Comparison of ENCODE assay signal across 10 mouse cellular contexts in the genomic region with DNA sequence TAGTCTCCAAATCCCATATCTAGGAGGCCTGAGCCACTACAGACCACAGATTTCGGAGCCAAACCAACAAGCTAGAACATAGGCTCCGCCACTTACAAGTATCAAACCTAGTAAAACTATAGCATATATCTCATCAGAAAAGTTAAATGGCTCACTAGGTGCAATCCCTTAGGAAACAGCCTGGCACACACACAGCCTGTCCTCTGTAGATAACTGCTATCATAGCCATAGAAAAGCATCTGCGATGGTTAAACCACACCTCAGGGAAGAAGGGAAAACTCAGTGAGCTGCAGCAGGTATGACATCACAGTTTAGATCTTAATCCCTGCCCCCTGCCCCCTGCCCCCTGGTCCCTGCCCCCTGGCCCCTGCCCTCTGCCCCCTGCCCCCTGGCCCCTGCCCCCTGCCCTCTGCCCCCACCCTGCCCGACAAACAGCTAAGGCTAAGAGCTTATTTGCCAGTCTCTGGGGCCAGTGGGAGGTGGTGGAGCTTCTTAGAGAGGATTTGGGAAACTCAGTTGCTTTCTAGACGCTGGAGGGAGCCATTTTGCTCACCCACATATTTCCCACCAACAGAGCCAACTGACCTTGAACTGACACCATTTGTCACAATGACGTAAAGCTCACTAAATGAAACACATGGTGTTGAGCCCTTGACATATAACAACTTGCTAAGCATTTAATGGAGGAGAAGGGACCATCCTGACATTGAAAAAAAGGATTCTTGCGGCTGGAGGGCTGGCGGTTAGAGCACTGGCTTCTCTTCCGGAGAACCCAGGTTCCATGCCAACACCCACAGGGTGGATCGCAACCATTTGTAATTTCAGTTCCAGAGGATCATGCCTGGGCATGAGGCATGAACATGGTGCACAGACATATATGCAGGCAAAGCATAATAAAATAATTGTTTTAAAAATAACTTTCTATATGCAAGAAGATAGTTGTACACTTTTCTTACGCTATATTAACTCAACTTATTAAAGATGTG. TPM values are rescaled to one million over a fixed set of nuclear protein-coding genes. Genes with fewer than 3 reads are reported as not detected.
A peak's percentile ranks its signal among the peaks of the same experiment; 100 is the strongest.
DNase-seq lines count a peak whose midpoint lies in the region; ATAC-seq and TF ChIP-seq lines count a peak whose summit lies in the region.
"Had no signal": no experiment of that assay in that cellular context is flagged by ENCODE, and none has a peak within 500 bp of the region (broad histone marks: within the 10 kb centered on the region; RNA-seq: fewer than 3 reads in every experiment).

No protein-coding gene starts in this region.

- H3K27me3 ChIP-seq in kidney, embryonic 16.5 days (ENCODE audit: insufficient read depth, low read length): no peaks in the 10 kb centered on the region
- no peaks in the 10 kb centered on the region for H3K27me3 ChIP-seq in liver, postnatal 0 days (ENCODE audit: insufficient read depth, low read length)
- H3K27me3 ChIP-seq: forebrain, embryonic 15.5 days had no signal

- ATAC-seq in kidney, embryonic 16.5 days (ENCODE audit: low FRiP score, low TSS enrichment): no peak
- ATAC-seq in common myeloid progenitor, adult 5-6 weeks (replicated peaks; ENCODE audit: low read depth, poor library complexity, severe bottlenecking): 0 out of 2 replicates have a peak, but pooled peaks have one; percentile 25
- peak; percentile 80 for ATAC-seq in liver, postnatal 0 days
- ATAC-seq: forebrain, embryonic 15.5 days had no signal

- no peak overlapping the region for H3K4me3 ChIP-seq in kidney, embryonic 16.5 days (ENCODE audit: low read length)
- H3K4me3 ChIP-seq in liver, postnatal 0 days (ENCODE audit: low read depth, low read length): no peak overlapping the region
- H3K4me3 ChIP-seq: forebrain, embryonic 15.5 days had no signal

- TF ChIP-seq CTCF in liver, postnatal 0 days (IDR thresholded peaks at IDR 0.05; ENCODE audit: low read depth): no peak

- H3K4me2 ChIP-seq in kidney, embryonic 16.5 days (replicated peaks; ENCODE audit: low read depth, low read length): no peak overlapping the region
- H3K4me2 ChIP-seq in liver, postnatal 0 days (ENCODE audit: low read depth, low read length): no peak overlapping the region
- H3K4me2 ChIP-seq: forebrain, embryonic 15.5 days had no signal

- WGBS in kidney, embryonic 16.5 days: 62% methylated on average over 11 of the region's 11 CpGs
- WGBS in liver, postnatal 0 days (ENCODE audit: insufficient replicate concordance): 72% methylated on average over 11 of the region's 11 CpGs

- peaks cover 11% of the 10 kb centered on the region for H3K4me1 ChIP-seq in kidney, embryonic 16.5 days (ENCODE audit: insufficient read depth, low read length)
- 0 out of 2 replicates have a peak, but pooled peaks cover 2% of the 10 kb centered on the region for H3K4me1 ChIP-seq in liver, postnatal 0 days (ENCODE audit: insufficient read depth)

- DNase-seq in cerebellum, postnatal 10 days: peak; percentile 63 to 75
- DNase-seq in cerebellum, adult 8-10 months: no peak
- DNase-seq in kidney, adult 11 months: no peak
- no peak for DNase-seq in liver, postnatal 0 days
- no peak for DNase-seq in yolk sac, embryonic 10.5 days (ENCODE audit: low spot score)
- no peak for DNase-seq in layer of hippocampus, postnatal 36 days
- DNase-seq: lung, postnatal 36 days had no signal

- no peaks in the 10 kb centered on the region for H3K36me3 ChIP-seq in kidney, embryonic 16.5 days (ENCODE audit: insufficient read depth, low read length)
- H3K36me3 ChIP-seq in liver, postnatal 0 days (replicated peaks; ENCODE audit: insufficient read depth, low read length): no peaks in the 10 kb centered on the region
- H3K36me3 ChIP-seq: forebrain, embryonic 15.5 days had no signal

- no peak overlapping the region for H3K9ac ChIP-seq in kidney, embryonic 16.5 days (replicated peaks; ENCODE audit: low read length)
- no peak overlapping the region for H3K9ac ChIP-seq in liver, postnatal 0 days (replicated peaks)
- H3K9ac ChIP-seq: forebrain, embryonic 15.5 days had no signal

- peak overlapping the region; percentile 59 for H3K27ac ChIP-seq in kidney, embryonic 16.5 days (ENCODE audit: low read length)
- H3K27ac ChIP-seq in liver, postnatal 0 days (ENCODE audit: low read depth): no peak overlapping the region
- H3K27ac ChIP-seq: forebrain, embryonic 15.5 days had no signal

- peak; percentile 82 for TF ChIP-seq EP300 in liver, postnatal 0 days (IDR thresholded peaks at IDR 0.05; ENCODE audit: low read depth)

- H3K9me3 ChIP-seq in kidney, embryonic 16.5 days (ENCODE audit: low read length): no peaks in the 10 kb centered on the region
- no peaks in the 10 kb centered on the region for H3K9me3 ChIP-seq in liver, postnatal 0 days (ENCODE audit: low read length)
- H3K9me3 ChIP-seq: forebrain, embryonic 15.5 days had no signal

RNA-seq across cellular contexts. Expression of gene Srebf1, which starts 58.3 kb away (rescaled TPM):
- polyA plus RNA-seq in kidney, embryonic 16.5 days (2015; fragmentation: Nextera tagmentation; extraction: Ambion mirVana): 51.3 and 62.2 TPM in 2 replicates
- 32.9 and 58.8 TPM in 2 replicates for total RNA-seq in common myeloid progenitor, adult 5-6 weeks (2017)
- polyA plus RNA-seq in liver, postnatal 0 days (2015; fragmentation: Nextera tagmentation; extraction: Ambion mirVana): 21.4 and 31.0 TPM in 2 replicates
- total RNA-seq in layer of hippocampus, postnatal 36 days (2021): 10 to 100 TPM; 47.1 to 56.2 TPM

Comparison
In these comparisons a context has a peak if more than half of its experiments do, and no peak if none do; other contexts are left out.
1. DNase-seq: peak in cerebellum, postnatal 10 days (2 of 2); none in cerebellum, adult 8-10 months (single experiment), kidney, adult 11 months (single experiment), liver, postnatal 0 days (single experiment), yolk sac, embryonic 10.5 days (single experiment) and layer of hippocampus, postnatal 36 days (0 of 2).